Mouse (Mus musculus) ES-Bruce4 (cell line): ENCODE data around the gene AI464131. TPM values are rescaled to one million over a fixed set of nuclear protein-coding genes. Genes with fewer than 3 reads are reported as not detected.

Experiments used
- H3K27ac ChIP-seq: 2 replicates; pipeline ENCODE4 v1.5.1; 2012; ENCODE audit warnings: low read length, inconsistent platforms; ENCODE audit not compliant: insufficient read depth
- H3K27me3 ChIP-seq: 2 replicates; pipeline ENCODE4 v1.6.1; 2012; ENCODE audit warnings: mild to moderate bottlenecking, low read length, inconsistent platforms; ENCODE audit not compliant: control insufficient read depth, poor library complexity, insufficient read depth, severe bottlenecking
- H3K36me3 ChIP-seq: 2 replicates; pipeline ENCODE4 v1.6.1; 2012; ENCODE audit warnings: inconsistent platforms, mild to moderate bottlenecking, low read length, moderate library complexity; ENCODE audit not compliant: control insufficient read depth, poor library complexity, insufficient read depth, severe bottlenecking
- H3K4me1 ChIP-seq: one replicate; pipeline ENCODE4 v1.8.1; 2011; ENCODE audit warnings: low read length; ENCODE audit not compliant: control insufficient read depth, insufficient read depth
- H3K4me3 ChIP-seq: 2 replicates; pipeline ENCODE4 v1.5.1; 2011; ENCODE audit warnings: low read depth, mild to moderate bottlenecking, low read length
- H3K9ac ChIP-seq: 2 replicates; pipeline ENCODE4 v1.6.1; 2012; ENCODE audit warnings: low read depth, mild to moderate bottlenecking, inconsistent platforms; ENCODE audit not compliant: poor library complexity, severe bottlenecking
- H3K9me3 ChIP-seq: replicated peaks from 2 replicates; pipeline ENCODE4 v1.6.1; 2012; ENCODE audit warnings: mild to moderate bottlenecking, low read length, inconsistent platforms; ENCODE audit not compliant: control insufficient read depth, poor library complexity, insufficient read depth, severe bottlenecking
- CTCF ChIP-seq: IDR thresholded peaks from one replicate; pipeline ENCODE4 v1.8.1; 2011; ENCODE audit warnings: low read depth, low read length
- EP300 ChIP-seq: IDR thresholded peaks from 2 replicates; pipeline ENCODE4 v1.6.1; 2011; ENCODE audit warnings: low read depth, low read length; ENCODE audit not compliant: insufficient read depth
- POLR2A ChIP-seq: IDR thresholded peaks from one replicate; pipeline ENCODE4 v1.8.1; 2011; ENCODE audit warnings: low read length; ENCODE audit not compliant: insufficient read depth
- polyA plus RNA-seq: library from polyadenylated mRNA; stranded (reverse); fragments of >200 nt; gene quantifications from 2 replicates; pipeline ENCODE4 v1.2.4, GENCODE M21; 2011; ENCODE audit warnings: low read depth; ENCODE audit not compliant: missing spikeins, insufficient read depth, insufficient read length

Gene AI464131
- polyA plus RNA-seq, 1 experiment: 3.9 TPM

DNA sequence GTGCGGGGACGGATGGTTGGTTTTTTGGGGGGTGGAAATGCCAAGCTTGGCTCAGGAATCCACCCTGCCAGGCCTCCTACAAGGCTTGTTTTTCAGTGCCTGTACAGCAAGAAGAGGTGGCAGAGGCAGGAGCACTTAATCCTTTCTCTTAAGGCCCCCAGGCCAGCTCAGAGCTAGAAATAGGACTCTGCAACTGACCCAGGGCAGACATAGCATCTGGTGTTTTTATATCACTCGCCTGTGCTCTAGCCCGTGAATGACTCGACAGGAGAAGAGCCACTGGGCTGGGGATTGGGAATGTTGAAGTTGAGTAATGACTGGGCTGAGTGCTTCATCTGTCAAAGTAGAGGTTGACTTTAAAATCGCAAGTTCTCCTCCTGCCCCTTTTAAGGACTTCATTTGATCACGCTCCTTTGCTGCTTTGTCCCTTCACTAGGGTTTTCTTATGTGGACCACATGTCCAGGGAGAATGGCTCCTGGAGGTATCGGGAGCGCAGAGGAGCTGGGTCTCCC is 25.2 kb downstream of the AI464131 start:
- Histone ChIP-seq H3K4me3 (no peak overlapping the region), H3K9me3 (no peaks in the 10 kb centered on the region), H3K27me3 (no peaks in the 10 kb centered on the region), H3K27ac (no peak overlapping the region), H3K4me1 (no peaks in the 10 kb centered on the region), H3K36me3 (0 out of 2 replicates have a peak, but pooled peaks cover 2% of the 10 kb centered on the region), H3K9ac (no peak overlapping the region)
- TF ChIP-seq POLR2A (no peak), EP300 (no peak), CTCF (no peak)

DNA sequence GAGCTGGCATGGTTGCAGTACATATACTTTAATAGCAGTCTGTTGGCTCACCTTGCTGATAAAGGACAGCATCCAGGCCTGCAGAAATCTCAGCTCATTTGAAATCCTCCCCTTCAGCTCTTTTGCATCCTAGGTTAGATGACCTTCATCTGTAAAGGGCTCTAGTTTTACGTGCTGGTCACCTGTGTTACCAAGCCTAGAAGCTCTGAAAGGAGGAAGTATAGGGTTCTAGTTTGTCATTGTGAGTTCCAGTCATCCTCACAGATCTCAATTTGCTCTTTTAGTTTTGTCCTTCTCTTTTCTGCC is 31.5 kb downstream of the AI464131 start:
- no peaks in the 10 kb centered on the region for H3K36me3 ChIP-seq
- no peaks in the 10 kb centered on the region for H3K4me1 ChIP-seq
- TF ChIP-seq CTCF: no peak
- no peak for TF ChIP-seq POLR2A
- TF ChIP-seq EP300: no peak
- H3K9ac ChIP-seq: no peak overlapping the region
- no peaks in the 10 kb centered on the region for H3K27me3 ChIP-seq
- H3K4me3 ChIP-seq: no peak overlapping the region
- H3K9me3 ChIP-seq: no peaks in the 10 kb centered on the region
- no peak overlapping the region for H3K27ac ChIP-seq

DNA sequence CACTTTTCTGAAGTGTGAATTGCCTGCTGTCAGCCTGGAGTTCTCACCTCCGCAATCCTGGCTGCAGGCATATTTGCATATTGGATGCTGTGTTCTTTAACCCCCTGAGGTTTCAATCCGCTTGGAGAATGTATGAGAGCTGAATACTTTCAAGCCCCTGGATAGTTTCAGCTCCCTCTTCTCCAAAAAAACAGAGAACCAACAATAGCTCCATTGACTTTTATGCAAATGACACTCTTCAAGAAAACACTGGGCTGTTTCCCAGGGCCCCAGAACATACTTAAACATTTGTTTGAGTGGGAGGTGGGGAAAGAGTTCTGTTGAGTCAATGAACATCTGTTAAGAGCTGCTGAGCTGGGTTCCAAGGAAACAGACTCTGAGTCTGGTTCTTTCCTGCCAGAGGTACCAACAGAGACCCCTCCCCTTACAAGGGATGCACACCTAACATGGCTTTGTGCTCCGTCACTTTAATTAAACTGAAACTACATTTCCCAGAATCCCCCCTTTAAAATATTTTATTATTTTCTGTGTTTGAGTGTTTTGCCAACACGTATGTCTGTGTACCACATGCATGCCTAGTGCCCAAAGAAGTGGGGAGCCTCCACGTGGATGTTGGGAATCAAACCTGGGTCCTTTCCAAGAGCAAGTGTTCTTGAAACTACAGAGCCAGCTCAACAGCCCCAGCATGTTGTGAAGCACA is 32.0 kb downstream of the AI464131 start:
- Histone ChIP-seq H3K4me1 (no peaks in the 10 kb centered on the region), H3K9ac (no peak overlapping the region), H3K9me3 (no peaks in the 10 kb centered on the region), H3K27me3 (no peaks in the 10 kb centered on the region), H3K36me3 (no peaks in the 10 kb centered on the region), H3K27ac (no peak overlapping the region), H3K4me3 (no peak overlapping the region)
- TF ChIP-seq CTCF (no peak), POLR2A (no peak), EP300 (no peak)

DNA sequence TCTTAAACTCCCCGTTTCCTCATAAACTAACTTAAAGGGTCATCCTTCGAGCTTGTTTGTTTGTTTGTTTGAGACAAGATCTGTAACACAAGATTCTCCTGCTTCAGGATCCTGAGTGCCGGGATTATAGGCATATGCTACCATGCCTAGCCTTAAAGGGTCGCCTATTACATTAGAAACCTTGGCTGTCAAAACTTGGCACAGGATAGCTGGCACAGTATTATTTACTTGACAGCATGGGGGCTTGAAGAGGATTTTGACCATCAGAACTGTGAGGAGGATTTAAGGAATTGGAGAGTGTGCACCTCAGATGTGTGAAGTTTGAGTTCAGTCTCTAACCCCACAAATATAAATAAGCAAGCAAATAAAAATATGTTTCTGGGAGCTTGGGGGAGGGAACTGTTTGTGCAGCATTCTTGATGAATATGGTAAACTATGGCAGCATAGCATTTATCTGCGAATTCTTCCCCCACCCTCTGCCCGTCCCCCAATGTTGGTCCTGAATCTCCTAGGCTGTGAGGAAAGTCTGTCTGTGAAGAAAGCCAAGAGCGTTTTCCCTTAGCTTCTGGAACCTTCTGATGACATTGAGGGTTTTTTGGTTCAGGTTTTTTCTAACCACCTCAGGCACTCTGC is 32.7 kb downstream of the AI464131 start:
- H3K27ac ChIP-seq: no peak overlapping the region
- H3K4me1 ChIP-seq: no peaks in the 10 kb centered on the region
- TF ChIP-seq CTCF (no peak), POLR2A (no peak), EP300 (no peak)
- H3K36me3 ChIP-seq: no peaks in the 10 kb centered on the region
- no peak overlapping the region for H3K4me3 ChIP-seq
- H3K27me3 ChIP-seq: no peaks in the 10 kb centered on the region
- no peaks in the 10 kb centered on the region for H3K9me3 ChIP-seq
- no peak overlapping the region for H3K9ac ChIP-seq

DNA sequence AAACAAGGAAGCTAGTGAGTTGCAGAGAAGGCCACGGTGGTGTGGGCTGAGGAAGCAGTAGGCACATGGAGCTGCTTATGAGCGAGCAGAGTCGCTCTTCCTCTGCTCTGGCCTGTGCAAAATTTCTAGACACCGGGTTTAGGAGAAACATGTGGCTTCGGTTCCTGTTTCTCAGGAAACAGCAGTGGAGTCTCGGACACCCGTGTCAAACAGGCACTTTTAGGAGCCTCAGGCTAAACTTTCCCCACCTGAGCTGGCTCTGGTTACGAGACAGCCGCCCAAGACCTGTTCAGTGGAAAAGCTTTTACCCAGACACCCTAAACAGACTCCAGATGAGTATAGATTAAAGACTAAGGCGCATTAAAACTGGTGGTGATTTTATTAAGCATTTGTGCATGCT is 33.7 kb downstream of the AI464131 start:
- Histone ChIP-seq H3K9me3 (no peaks in the 10 kb centered on the region), H3K9ac (no peak overlapping the region), H3K4me1 (no peaks in the 10 kb centered on the region), H3K36me3 (no peaks in the 10 kb centered on the region), H3K27me3 (no peaks in the 10 kb centered on the region), H3K27ac (no peak overlapping the region), H3K4me3 (no peak overlapping the region)
- no peak for TF ChIP-seq POLR2A
- TF ChIP-seq EP300: no peak
- TF ChIP-seq CTCF: no peak

DNA sequence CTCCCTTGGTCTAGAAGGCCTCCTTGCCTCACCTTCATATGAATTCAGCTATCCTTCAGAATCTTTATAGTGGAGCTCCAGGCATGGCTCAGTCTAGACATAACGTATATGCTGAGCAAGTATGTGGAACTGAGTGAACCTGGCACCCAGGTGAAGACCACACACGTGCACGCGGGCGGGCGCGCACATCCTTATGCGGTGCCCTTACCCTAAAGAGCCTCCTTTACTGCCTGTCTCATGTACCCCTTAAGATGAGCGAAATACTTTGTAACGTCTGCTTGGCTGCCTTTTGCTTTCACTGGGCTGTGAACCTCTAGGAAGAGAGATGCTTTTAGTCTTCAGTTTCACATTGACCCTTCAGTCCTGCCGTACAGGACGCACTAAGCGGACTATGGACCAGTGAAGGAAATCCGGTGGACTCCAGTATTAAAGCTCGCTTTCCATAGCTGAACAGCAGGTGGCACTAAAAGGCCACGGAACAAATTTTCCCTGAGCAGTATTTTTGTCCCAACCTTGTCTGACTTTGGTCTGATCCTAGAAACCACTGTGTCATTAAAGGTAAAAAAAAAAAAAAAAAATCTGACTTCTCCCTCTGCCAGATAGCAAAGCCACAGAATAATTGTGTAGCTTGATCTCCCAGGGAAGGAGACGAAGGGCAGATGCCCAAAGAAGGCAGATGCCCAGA is 34.3 kb downstream of the AI464131 start:
- 0 out of 2 replicates have a peak overlapping the region, but pooled peaks have one; percentile 11 for H3K9ac ChIP-seq

More for the DNA sequence above, 34.3 kb downstream of the AI464131 start:
- H3K9me3 ChIP-seq: no peaks in the 10 kb centered on the region
- H3K4me1 ChIP-seq: no peaks in the 10 kb centered on the region
- H3K4me3 ChIP-seq: peak overlapping the region; percentile 45
- H3K27ac ChIP-seq: no peak overlapping the region
- H3K36me3 ChIP-seq: no peaks in the 10 kb centered on the region
- TF ChIP-seq CTCF (peak; percentile 24), EP300 (no peak)
- no peaks in the 10 kb centered on the region for H3K27me3 ChIP-seq
